Mouse (Mus musculus): ENCODE results near the gene Ppfibp1.

The Ppfibp1 gene

DNA sequence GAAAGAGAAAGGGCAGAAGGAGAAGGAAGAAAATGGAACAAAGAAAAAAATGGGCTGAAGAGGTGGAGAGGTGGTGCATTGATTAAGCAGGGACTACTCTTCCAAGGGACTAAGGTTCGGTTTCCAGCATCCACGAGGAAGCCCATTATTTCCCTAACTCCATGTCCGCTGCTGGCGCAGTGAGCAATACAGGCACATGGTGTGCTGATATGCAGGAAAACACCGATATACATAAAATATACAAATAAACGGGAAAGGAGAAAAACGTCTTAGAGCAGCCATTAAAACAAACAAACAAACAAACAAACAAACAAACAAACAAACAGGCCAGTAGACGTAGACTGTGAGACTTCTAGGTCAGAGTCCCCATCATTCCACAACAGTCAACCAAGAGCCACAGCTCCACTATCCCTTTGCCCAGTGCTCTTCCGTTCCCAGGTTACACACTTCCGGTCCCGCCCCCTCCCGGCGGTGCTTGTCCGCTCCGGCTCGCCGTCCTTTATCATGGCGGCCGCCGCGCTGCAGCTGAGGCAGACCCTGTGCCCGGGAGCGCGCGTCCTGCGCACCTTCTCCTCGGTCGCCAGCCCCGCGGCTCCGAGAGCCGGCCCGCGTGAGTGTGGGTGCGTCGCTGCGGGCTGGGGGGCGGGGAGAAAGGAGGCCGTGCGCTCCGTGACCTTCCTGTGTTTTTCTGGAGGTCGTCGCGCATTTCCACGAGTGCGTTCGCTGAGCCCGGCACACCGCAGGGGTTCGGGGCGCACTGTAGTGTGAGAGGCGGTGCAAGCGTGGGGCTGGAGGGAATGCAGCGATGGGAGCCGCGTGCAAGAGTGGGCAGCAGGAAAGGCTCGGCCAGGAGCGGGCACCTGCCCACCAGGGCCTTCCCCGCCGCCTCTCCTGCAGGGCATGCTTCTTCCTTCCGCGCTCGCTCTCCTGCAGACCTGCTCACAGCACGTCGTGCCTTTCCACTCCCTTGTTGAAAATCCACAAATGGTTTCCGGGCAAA lies 154.3 kb downstream of the Ppfibp1 start, which contains the start of gene Mrps35:
Mrps35 (plus strand) TSS at position 474 of the 1,000 bp plus-strand sequence.
- peak; percentile 73 to 84 for DNase-seq (ENCODE audit: low spot score in 2 of 2)

GRCm38 (mm10) chr6:147043633-147044032 lies 155.3 kb downstream of the Ppfibp1 start:
- DNase-seq (ENCODE audit: low spot score in 2 of 2), result no peak

- no peak for DNase-seq (ENCODE audit: low spot score in 2 of 2)
Measured at GRCm38 (mm10) chr6:147049239-147049805, 161.0 kb downstream of the Ppfibp1 start.

DNA sequence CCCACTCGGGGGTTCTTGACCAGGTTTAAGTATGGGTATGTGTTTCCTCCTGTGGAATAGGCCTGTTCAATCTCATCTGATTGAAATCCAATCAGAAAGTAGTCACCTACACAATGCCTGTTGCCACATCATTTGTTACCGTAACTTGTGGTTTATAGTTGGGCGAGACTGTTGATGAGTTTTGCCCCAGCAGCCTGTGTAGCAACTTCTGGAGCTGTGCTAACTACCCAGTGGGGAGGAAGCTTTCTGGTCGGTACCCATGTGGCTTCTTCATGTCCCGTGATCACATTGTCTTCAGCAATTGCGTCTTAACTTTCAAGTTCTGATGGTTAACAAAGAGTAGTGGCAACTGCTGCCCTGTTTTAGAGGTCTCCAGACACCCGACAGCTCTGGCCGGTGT lies 163.4 kb downstream of the Ppfibp1 start:
- no peak for DNase-seq (ENCODE audit: low spot score in 2 of 2)

DNA sequence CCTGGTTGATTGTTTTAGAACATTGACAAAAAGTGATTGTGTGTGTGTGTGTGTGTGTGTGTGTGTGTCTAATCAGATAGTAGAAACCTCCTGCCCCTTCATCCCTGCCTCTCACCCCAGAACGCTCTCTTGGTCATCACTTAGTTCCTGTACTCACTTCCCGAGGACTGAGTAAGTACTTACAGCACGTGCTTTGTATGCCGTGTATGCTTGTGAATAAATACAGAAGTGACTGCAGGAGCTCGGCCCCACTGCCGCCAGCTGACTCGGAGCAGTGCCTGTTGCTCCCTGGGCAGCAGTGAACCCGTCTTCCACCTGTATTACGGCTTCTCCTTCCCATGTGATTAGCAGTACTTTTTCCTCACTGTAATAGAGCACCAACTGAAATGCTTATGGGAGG lies 164.2 kb downstream of the Ppfibp1 start:
- no peak for DNase-seq (ENCODE audit: low spot score in 2 of 2)

- DNase-seq (ENCODE audit: low spot score in 2 of 2), result no peak
Measured at GRCm38 (mm10) chr6:147053785-147054646, 165.7 kb downstream of the Ppfibp1 start.

- DNase-seq (ENCODE audit: low spot score in 2 of 2), result no peak
Measured at GRCm38 (mm10) chr6:147055374-147055977, 167.2 kb downstream of the Ppfibp1 start.

- no peak for DNase-seq (ENCODE audit: low spot score in 2 of 2)
Measured at GRCm38 (mm10) chr6:147059326-147059725, 171.0 kb downstream of the Ppfibp1 start.

DNA sequence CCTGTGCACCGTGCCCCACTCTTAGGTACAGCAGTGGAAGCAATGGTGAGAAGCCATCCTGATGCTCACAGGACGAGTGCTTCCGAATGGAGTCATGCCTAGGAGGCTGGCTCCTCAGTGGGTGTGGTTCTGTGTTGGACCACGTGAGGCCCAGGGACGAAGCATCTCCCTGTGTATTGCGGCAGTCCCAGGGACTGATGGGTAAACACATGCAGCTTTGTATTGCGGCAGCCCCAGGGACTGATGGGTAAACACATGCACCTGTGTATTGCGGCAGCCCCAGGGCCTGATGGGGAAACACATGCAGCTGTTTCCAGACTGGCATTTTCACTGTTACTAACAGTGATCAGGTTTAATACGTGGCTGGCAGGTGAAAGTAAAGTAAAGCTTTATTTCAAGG lies 173.3 kb downstream of the Ppfibp1 start:
- no peak for DNase-seq (ENCODE audit: low spot score in 2 of 2)

GRCm38 (mm10) chr6:147062034-147062433 lies 173.7 kb downstream of the Ppfibp1 start:
- DNase-seq (ENCODE audit: low spot score in 2 of 2), result no peak

- DNase-seq (ENCODE audit: low spot score in 2 of 2), result no peak
Measured at GRCm38 (mm10) chr6:147062694-147063093, 174.4 kb downstream of the Ppfibp1 start.

- DNase-seq (ENCODE audit: low spot score in 2 of 2), result no peak
Measured at GRCm38 (mm10) chr6:147064226-147064943, 176.1 kb downstream of the Ppfibp1 start.

- DNase-seq (ENCODE audit: low spot score in 2 of 2), result no peak
Measured at GRCm38 (mm10) chr6:147064944-147065261, 176.6 kb downstream of the Ppfibp1 start.

- no peak for DNase-seq (ENCODE audit: low spot score in 2 of 2)
Measured at GRCm38 (mm10) chr6:147075808-147076387, 187.6 kb downstream of the Ppfibp1 start.

DNA sequence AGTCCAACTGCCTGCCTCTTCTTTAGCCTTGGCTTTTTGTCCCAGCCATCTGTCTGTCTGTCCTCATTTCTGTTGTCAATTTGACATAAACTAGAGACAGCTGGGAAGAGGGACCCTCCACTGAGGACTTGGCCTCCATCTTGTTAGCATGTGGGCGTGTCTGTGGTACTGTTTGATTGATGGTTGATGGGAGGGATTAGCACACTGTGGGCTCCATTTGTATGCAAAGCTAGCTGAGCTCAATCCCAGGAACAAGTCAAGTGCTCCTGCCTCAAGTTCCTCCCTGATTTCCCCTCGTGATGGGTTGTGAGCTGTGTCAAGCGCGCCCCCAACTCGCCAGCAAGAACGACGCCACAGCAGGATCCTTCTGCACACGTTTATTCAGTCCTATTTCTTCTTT lies 188.6 kb downstream of the Ppfibp1 start:
- DNase-seq (ENCODE audit: low spot score in 2 of 2), result no peak

GRCm38 (mm10) chr6:147079919-147080318 lies 191.6 kb downstream of the Ppfibp1 start:
- DNase-seq (ENCODE audit: low spot score in 2 of 2), result no peak

Data from frontal cortex, postnatal 14 days (tissue).